Mouse (Mus musculus): Measurements from ENCODE around the gene Amigo3. TPM values are rescaled to one million over a fixed set of nuclear protein-coding genes. Genes with fewer than 3 reads are reported as not detected.
"Not testable (repeated sequence)": the region's sequence is repeated elsewhere in the genome, so short reads cannot be mapped to it uniquely, and the experiment has no call there.

Amigo3 gene
- 1.9 TPM for polyA plus RNA-seq (2012; fragmentation: generic; extraction: Trizol)
- long read RNA-seq, experiment 1, partial matches to known transcripts, result 0 of 1 reads
- long read RNA-seq, experiment 1, other reads (novel, unspliced or antisense), result 0 of 1 reads
- long read RNA-seq, experiment 2, partial matches to known transcripts, result 0 of 1 reads
- long read RNA-seq, experiment 2, other reads (novel, unspliced or antisense), result 0 of 1 reads

DNA sequence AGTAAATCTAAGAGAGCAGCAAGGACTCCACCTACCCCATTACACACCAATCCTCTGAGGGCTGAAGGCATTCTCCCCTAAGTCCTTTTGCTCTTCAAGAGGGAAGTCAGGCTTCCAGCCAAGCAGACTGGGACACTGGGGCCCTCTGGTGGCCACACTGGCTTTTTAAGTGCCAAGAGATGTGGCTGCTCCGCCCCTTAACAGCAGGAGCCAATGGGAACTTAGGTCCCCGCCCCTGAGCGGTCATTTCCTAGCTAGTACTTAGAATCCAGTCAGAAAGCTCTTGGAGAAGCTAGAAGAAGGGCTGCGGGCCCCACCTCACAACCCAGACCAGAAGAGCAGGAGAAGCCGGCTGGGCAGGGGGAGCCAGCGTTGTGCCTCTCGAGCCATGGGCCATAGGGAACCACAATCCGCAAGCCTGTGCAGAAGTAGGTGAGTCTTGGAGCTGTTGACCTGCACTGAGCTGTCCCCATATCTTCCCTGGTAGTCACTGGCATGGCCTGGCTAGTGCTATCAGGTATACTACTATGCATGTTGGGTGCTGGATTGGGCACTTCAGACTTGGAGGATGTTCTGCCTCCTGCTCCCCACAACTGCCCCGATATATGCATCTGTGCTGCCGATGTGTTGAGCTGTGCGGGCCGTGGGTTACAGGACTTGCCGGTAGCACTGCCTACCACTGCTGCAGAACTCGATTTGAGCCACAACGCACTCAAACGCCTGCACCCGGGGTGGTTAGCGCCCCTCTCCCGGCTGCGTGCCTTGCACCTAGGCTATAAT is at the start of gene Amigo3:
Gene Amigo3, plus strand, starts transcription at position 275 of the 780 bp plus-strand sequence.
- H3K79me3 ChIP-seq (ENCODE audit: low read depth), result peaks cover 1% of the 10 kb centered on the region
- peaks cover 12% of the 10 kb centered on the region for H3K79me2 ChIP-seq (ENCODE audit: control insufficient read depth, insufficient read depth)
- peak; percentile 63 for TF ChIP-seq CTCF (IDR thresholded peaks at IDR 0.05; ENCODE audit: control insufficient read depth, insufficient read depth, insufficient read length)
- no peak for TF ChIP-seq MYOG (IDR thresholded peaks at IDR 0.05; ENCODE audit: control insufficient read depth, extremely low read depth, insufficient read length)
- no peak within 1 kb of the TSS for H3ac ChIP-seq (ENCODE audit: control insufficient read depth, insufficient read length, low read depth)
- no peaks in the 10 kb centered on the region for H3K27me3 ChIP-seq (ENCODE audit: control insufficient read depth, insufficient read depth, insufficient read length)
- peaks cover 13% of the 10 kb centered on the region for H3K36me3 ChIP-seq (ENCODE audit: control insufficient read depth, insufficient read depth)
- no peak within 1 kb of the TSS for H3K4me3 ChIP-seq (ENCODE audit: insufficient read depth, poor library complexity, severe bottlenecking)

DNA sequence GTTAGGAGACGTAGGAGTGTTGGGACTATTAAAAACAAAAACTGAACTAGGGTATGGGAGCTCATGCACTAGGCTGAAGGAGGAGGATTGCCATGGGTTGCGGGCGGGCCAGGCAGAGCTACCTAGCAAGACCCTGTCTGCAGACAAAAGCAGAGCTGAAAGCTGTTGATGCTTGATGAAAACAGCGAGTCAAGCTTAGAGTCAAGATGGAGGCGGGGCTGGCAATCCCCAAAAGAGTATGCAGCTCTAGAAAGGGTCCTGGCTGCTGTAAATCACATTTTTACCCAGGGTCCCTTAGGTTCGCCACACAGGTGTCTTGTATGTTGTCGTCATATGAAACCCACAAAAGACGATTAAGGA is 49.4 kb upstream of the Amigo3 start:
- Histone ChIP-seq H3K27me3 (ENCODE audit: control insufficient read depth, insufficient read depth, insufficient read length) (peaks cover 13% of the 10 kb centered on the region), H3K79me3 (ENCODE audit: low read depth) (peaks cover 27% of the 10 kb centered on the region), H3K4me3 (ENCODE audit: insufficient read depth, poor library complexity, severe bottlenecking) (peak overlapping the region; percentile 75), H3ac (ENCODE audit: control insufficient read depth, insufficient read length, low read depth) (peak overlapping the region; percentile 25), H3K79me2 (ENCODE audit: control insufficient read depth, insufficient read depth) (peaks cover 61% of the 10 kb centered on the region), H3K36me3 (ENCODE audit: control insufficient read depth, insufficient read depth) (no peaks in the 10 kb centered on the region)
- no peak for TF ChIP-seq MYOD1 (IDR thresholded peaks at IDR 0.05; ENCODE audit: control insufficient read depth, insufficient read length, low read depth)
- no peak for TF ChIP-seq USF1 (IDR thresholded peaks at IDR 0.05; ENCODE audit: low read depth)
- TF ChIP-seq CEBPB (IDR thresholded peaks at IDR 0.05; ENCODE audit: low read depth), result no peak
- TF ChIP-seq CTCF (IDR thresholded peaks at IDR 0.05; ENCODE audit: control insufficient read depth, insufficient read depth, insufficient read length), result no peak
- TF ChIP-seq FOSL1 (IDR thresholded peaks at IDR 0.05; ENCODE audit: insufficient read depth, low read length, poor library complexity, severe bottlenecking), result no peak
- TF ChIP-seq MAX (IDR thresholded peaks at IDR 0.05), result no peak
- no peak for TF ChIP-seq MYOG (IDR thresholded peaks at IDR 0.05; ENCODE audit: control insufficient read depth, extremely low read depth, insufficient read length)

GRCm38 (mm10) chr9:108008041-108008440 is 44.9 kb upstream of the Amigo3 start:
- no peaks in the 10 kb centered on the region for H3K36me3 ChIP-seq (ENCODE audit: control insufficient read depth, insufficient read depth)
- no peak overlapping the region for H3ac ChIP-seq (ENCODE audit: control insufficient read depth, insufficient read length, low read depth)
- H3K79me2 ChIP-seq (ENCODE audit: control insufficient read depth, insufficient read depth), result peaks cover 99% of the 10 kb centered on the region
- H3K79me3 ChIP-seq (ENCODE audit: low read depth), result peaks cover 45% of the 10 kb centered on the region
- no peak for TF ChIP-seq MYOD1 (IDR thresholded peaks at IDR 0.05; ENCODE audit: control insufficient read depth, insufficient read length, low read depth)
- no peak for TF ChIP-seq CEBPB (IDR thresholded peaks at IDR 0.05; ENCODE audit: low read depth)
- no peak for TF ChIP-seq CTCF (IDR thresholded peaks at IDR 0.05; ENCODE audit: control insufficient read depth, insufficient read depth, insufficient read length)
- TF ChIP-seq MAX (IDR thresholded peaks at IDR 0.05), result no peak
- TF ChIP-seq MYOG (IDR thresholded peaks at IDR 0.05; ENCODE audit: control insufficient read depth, extremely low read depth, insufficient read length), result no peak
- no peak for TF ChIP-seq FOSL1 (IDR thresholded peaks at IDR 0.05; ENCODE audit: insufficient read depth, low read length, poor library complexity, severe bottlenecking)
- TF ChIP-seq USF1 (IDR thresholded peaks at IDR 0.05; ENCODE audit: low read depth), result no peak
- no peak overlapping the region for H3K4me3 ChIP-seq (ENCODE audit: insufficient read depth, poor library complexity, severe bottlenecking)
- no peaks in the 10 kb centered on the region for H3K27me3 ChIP-seq (ENCODE audit: control insufficient read depth, insufficient read depth, insufficient read length)

DNA sequence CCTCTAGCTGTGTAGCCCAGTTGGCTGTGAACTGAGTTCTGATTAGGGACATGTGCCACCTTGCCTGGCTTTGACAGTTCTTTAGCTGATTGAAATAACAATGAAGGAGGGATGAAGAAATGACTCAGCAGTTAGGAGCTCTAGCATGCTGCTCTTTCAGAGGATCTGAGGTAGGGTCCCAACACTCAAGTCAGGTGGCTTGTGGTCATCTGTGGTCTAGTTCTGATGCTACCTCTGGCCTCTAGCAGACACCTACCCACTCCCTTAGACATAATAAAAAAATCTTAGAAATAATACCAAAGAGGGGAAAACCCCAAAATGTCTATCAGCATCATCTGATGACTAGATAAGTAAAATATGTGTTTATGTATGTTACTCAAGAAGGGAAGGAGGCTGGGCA is 42.6 kb upstream of the Amigo3 start:
- Histone ChIP-seq H3K79me2 (ENCODE audit: control insufficient read depth, insufficient read depth) (peaks cover 77% of the 10 kb centered on the region), H3K4me3 (ENCODE audit: insufficient read depth, poor library complexity, severe bottlenecking) (no peak overlapping the region), H3K79me3 (ENCODE audit: low read depth) (peaks cover 35% of the 10 kb centered on the region), H3K36me3 (ENCODE audit: control insufficient read depth, insufficient read depth) (no peaks in the 10 kb centered on the region), H3ac (ENCODE audit: control insufficient read depth, insufficient read length, low read depth) (no peak overlapping the region), H3K27me3 (ENCODE audit: control insufficient read depth, insufficient read depth, insufficient read length) (no peaks in the 10 kb centered on the region)
- TF ChIP-seq CEBPB (IDR thresholded peaks at IDR 0.05; ENCODE audit: low read depth), result no peak
- no peak for TF ChIP-seq MYOD1 (IDR thresholded peaks at IDR 0.05; ENCODE audit: control insufficient read depth, insufficient read length, low read depth)

GRCm38 (mm10) chr9:108013577-108013976 is 39.4 kb upstream of the Amigo3 start:
- not testable (repeated sequence) for H3ac ChIP-seq (ENCODE audit: control insufficient read depth, insufficient read length, low read depth); H3K4me3 ChIP-seq (ENCODE audit: insufficient read depth, poor library complexity, severe bottlenecking); H3K27me3 ChIP-seq (ENCODE audit: control insufficient read depth, insufficient read depth, insufficient read length); H3K36me3 ChIP-seq (ENCODE audit: control insufficient read depth, insufficient read depth)
- Histone ChIP-seq H3K79me2 (ENCODE audit: control insufficient read depth, insufficient read depth) (peaks cover 58% of the 10 kb centered on the region), H3K79me3 (ENCODE audit: low read depth) (peaks cover 21% of the 10 kb centered on the region)

DNA sequence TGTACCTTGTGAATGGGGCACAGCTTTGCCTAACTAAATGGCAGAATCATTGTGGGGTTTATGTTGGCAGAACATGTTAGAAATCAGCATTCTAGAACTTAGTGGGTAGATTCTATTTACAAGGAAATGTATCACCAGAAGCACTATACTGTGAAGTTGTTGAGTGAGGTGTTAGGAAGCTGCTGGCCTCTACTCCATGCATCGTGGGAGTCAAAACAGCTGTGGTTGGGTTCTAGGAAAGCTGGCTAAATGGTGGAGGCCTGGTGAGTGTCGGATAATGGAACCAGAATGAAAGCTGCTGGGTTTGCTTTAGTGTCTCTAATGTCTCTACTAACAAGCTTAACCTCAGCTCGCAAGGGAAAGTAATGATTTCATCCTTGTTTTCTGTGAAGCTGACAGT is 35.8 kb upstream of the Amigo3 start:
- Histone ChIP-seq H3K79me3 (ENCODE audit: low read depth) (peaks cover 7% of the 10 kb centered on the region), H3K4me3 (ENCODE audit: insufficient read depth, poor library complexity, severe bottlenecking) (no peak overlapping the region), H3ac (ENCODE audit: control insufficient read depth, insufficient read length, low read depth) (no peak overlapping the region), H3K79me2 (ENCODE audit: control insufficient read depth, insufficient read depth) (peaks cover 47% of the 10 kb centered on the region), H3K27me3 (ENCODE audit: control insufficient read depth, insufficient read depth, insufficient read length) (no peaks in the 10 kb centered on the region), H3K36me3 (ENCODE audit: control insufficient read depth, insufficient read depth) (no peaks in the 10 kb centered on the region)
- TF ChIP-seq MAX (IDR thresholded peaks at IDR 0.05) (no peak), MYOG (IDR thresholded peaks at IDR 0.05; ENCODE audit: control insufficient read depth, extremely low read depth, insufficient read length) (no peak), FOSL1 (IDR thresholded peaks at IDR 0.05; ENCODE audit: insufficient read depth, low read length, poor library complexity, severe bottlenecking) (no peak), USF1 (IDR thresholded peaks at IDR 0.05; ENCODE audit: low read depth) (no peak)
